Mouse (Mus musculus): Measurements from ENCODE around the gene Leng9.
A peak's percentile ranks its signal among the peaks of the same experiment; 100 is the strongest.
"Not testable (repeated sequence)": the region's sequence is repeated elsewhere in the genome, so short reads cannot be mapped to it uniquely, and the experiment has no call there.

The Leng9 gene

DNA sequence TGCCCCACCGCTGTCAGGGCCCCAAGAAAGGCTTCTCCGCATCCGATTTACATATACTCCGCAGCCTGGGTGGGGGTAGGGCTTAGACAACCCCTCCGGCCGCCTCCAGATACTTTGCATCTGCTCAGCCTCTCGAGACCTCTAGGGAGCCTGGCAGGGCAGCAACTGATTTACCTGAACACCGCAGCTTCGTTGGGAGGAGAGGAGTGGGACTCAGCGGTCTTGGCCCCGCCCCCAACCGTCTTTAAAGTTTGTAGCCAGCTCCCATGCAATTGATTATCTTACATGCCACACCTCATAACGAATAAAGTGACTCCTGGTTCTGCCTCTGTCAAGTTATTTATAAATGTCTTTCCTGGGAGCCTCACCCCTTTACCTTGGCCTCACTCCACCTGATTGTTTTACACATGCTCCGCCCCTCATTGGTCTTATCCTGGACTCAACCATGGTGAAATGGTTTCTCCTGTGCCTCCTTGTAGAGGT, at the start of gene Leng9:
Gene Leng9, minus strand, starts transcription at position 316 of the 483 bp plus-strand sequence.
- peak; percentile 55 for DNase-seq

DNA sequence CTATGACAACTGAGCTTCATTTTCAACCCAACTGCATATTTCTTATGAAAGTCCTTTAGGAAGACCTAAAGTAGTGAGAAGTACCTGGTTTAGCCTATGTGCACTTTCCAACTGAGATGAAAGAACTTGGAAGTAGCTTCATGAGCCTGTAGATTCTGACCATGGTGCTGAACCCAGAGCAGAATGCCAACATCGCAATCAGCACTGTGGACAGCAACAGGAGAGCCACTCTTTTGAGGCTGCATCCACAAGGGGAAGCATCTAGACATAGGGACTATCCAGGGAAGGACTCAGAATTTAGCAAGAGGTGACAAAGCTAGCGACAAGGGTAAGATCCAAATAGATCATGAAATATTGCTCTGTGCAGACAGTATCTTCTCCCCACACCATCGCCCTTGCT, 28.3 kb upstream of the Leng9 start:
- DNase-seq: no peak

DNA sequence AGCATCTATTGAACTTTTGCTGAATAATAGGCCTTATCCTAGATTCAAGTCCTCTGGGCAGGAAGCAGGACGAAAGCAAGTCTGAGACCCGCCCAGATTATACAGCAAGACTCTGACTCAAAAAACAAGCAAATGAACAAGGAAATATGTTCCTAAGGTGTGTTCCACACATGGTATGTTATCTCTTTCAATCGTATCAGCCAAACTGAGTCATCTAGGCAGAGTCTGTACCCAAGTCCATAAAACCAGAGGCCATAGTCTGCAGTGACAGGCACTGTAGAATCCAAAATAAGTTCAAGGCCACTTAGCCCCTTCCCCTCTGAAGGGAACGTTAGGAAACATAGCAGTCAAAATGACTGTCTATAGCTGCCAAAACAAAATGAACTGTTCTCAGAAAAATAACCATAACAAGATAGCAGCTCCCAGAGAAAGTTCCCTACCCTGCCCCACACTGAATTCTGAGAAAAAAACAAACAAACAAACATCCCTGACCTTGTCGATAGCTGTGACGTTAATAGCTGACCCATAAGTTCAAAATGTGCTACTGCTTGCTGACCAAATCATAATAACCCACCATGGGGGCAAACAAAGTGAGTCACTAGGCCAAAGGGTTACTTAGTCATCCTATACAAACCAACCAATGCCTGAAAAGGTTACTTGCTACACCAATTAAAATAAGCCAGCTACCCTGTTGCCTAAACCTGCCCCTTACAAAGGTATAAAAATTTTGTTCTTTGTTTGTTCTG, 20.2 kb upstream of the Leng9 start:
- DNase-seq: no peak

DNA sequence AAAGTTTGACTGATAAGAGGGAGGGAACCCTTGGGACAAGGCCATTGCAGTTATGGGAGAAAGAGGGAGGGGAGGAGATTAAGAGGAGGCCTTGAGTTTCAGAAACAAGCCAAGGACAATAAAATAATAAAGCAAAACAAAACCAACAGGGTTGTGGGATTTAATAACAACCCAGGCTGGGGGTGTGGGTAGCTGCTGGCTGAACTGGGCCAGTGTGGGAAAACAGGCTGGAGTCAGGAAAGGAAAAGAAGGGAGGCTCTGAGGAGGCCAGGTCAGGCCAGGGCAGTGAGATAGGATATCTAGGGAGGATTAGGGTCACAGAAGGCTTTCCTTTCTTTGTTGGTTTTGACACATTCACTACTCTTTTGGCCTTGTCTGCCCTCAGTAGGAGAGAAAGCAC, 16.9 kb upstream of the Leng9 start:
- DNase-seq: no peak

DNA sequence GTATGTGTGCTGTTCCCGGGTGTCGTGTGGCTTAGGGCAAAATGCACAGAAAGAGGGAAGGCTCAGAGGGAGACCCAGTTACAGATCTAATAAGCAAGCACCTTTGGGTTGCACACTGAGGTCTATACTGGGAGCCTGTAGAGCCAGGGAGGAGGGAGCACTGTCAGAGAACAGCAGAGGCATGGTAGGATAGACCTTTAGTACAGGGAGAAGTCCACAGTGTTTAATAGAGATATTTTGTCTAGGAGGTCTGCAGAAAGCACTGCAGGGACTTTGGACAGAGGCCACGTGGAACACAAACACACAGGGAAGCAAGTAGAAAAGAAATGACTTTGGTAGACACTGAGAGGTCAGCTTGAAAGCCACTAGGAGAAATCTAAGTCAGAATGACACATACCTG, 15.1 kb upstream of the Leng9 start:
- no peak for DNase-seq

DNA sequence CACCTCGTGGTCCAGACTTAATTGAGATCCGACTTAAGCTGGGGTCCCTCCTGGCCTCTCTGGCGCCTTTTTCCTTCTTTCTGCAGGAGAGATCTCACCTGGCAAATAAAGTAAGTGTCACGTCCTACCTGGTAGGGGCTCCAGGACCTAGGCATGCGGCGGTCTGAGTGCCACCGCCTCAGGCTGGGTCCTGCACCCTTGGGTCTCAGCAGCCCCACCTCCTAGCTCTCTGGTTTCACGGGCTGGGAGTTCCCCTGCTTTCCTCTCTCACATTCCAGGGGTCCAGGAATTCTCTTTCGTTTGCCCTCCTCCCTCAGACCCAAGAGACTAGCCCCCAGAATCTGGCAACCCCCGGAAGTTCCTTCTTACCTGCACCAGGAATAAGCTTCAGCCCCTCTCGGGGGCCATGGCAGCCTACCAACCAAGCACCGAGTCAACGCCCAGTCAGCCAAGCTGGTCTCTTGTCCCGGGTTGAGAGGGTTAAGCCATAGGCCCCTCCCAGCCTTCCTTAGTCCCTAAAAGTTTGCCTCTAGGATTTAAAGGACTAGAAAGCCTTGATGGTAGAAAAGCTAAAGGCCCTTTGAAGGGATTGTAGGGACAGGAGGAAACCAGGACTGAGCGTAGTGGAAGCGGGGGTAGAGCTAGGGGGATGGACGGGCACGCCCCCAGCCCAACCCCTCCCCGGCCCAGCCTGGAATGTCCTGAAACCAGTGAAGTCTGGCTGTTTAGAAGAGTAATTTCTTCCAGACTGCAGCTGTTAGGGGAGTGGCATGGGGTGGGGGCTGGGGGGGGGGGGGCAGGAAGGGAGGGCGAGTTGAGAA, 14.1 kb upstream of the Leng9 start, which contains the start of gene Cdc42ep5:
Gene Cdc42ep5, minus strand, starts transcription at position 771 of the 821 bp plus-strand sequence.
- DNase-seq: no peak

DNA sequence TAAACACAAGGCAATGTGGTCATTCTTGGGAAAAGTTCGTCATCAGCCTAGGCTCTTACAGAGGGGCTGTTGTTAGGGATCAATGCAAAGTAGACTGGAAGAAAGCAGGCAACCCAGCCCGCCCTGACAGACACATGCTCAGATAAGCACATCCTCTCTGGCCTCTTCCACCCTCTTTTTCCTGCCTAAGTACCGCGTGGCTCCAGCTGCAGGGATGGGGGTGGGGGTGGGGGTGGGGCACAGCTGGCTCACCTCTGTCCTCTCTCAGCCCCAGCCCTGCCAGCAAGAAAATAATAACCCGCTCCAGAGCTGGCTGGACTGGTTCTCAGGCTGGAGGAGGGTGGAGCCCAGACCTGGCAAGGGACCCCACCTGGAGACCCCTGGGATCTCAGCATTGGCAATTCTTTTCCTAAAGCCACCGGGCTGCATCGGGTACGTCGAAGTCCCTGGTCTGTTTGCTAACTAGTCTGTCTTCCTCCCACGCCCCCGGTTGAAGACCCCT, 13.4 kb upstream of the Leng9 start:
- DNase-seq: no peak

DNA sequence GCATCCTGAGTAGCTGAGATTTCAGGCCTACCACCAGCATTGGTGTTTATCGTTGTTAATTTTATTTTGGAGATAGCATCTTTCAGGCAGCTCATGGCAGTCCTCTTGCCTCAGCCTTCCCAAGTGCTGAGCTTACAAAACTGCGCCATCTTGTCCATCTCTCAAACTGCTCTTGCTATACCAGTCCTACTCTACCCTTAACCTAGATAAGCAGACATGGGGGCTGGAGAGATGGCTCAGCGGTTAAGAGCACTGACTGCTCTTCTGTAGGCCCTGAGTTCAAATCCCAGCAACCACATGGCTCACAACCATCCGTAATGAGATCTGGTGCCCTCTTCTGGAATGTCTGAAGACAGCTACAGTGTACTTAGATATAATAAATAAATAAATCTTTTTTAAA, 11.4 kb upstream of the Leng9 start:
- not testable (repeated sequence) for DNase-seq

DNA sequence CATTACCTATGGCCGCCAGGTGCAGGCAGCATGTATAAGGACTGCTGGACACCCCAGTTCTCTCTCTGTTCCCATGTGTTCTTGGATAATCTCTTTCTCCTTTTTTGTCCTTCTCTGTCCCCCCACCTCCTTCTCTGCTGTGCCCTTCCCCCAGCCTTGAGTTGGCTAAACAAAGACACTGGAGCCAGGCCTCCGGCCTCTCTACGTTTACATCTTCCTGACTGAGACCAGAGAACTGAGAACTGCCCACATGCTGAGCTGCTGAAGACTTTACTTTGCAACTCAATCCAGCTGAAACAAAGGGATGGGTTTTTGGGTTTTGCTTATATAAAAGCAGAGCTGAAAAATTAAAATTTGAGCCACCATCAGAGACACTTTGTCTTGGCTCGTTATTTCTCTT, 4.8 kb upstream of the Leng9 start:
- no peak for DNase-seq

DNA sequence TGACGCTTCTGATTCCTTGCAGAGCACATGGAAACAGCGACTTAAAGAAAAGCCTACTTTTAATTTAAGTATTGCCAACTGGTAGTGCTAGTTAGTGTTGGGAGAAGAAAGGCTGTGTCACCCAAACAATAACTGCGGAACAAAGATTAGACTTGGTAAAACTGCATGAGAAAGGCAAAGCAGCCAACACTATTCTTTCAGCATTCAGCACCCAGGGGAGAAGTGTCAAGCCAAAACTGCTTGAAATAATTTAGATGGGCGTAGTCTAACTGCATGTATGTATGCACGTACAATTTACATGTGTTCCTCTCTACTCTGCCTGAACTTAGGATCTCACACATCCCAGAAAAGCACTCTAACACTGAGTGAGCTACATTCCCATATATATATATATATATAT, 4.2 kb upstream of the Leng9 start:
- no peak for DNase-seq

DNA sequence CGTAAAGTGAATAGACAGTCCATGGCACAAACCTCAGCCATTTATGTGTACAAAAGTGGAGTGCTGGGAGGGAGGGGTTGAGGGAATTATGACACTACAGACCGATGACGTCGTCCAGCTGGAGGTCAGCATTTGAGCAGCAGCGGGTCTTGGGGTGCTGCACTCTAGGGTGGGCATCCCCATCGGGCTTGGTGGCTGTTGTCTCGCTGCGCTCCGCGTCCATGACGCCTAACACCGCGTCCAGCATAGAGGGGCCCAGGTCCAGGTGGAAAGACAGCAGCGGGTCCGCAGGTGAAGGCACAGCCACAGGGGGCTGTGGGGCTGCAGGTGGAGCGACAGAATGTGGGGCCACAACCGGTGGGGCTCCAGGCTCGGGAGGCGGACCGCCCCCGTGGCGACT, 1.1 kb upstream of the Leng9 start:
- no peak for DNase-seq

DNA sequence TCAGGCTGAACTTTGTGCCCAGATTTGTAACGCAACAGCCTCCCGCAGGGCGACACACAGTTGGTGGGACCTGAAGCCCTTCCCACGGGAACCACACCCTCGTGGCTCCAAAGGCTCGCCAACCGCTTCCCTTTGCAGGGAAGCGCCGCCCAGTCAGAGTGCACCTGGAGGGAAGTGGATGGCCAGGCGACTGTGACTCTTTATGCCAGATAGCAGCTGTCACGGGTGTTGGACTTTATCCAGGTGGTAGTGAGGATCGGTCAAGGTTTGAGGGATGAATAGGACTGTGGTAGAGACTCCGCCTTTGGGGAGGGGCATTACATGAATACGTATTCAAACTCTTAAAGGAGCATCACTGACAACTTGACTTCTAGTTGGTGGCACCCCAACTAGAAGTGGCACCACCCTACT, 642 bp upstream of the Leng9 start:
- DNase-seq: no peak

DNA sequence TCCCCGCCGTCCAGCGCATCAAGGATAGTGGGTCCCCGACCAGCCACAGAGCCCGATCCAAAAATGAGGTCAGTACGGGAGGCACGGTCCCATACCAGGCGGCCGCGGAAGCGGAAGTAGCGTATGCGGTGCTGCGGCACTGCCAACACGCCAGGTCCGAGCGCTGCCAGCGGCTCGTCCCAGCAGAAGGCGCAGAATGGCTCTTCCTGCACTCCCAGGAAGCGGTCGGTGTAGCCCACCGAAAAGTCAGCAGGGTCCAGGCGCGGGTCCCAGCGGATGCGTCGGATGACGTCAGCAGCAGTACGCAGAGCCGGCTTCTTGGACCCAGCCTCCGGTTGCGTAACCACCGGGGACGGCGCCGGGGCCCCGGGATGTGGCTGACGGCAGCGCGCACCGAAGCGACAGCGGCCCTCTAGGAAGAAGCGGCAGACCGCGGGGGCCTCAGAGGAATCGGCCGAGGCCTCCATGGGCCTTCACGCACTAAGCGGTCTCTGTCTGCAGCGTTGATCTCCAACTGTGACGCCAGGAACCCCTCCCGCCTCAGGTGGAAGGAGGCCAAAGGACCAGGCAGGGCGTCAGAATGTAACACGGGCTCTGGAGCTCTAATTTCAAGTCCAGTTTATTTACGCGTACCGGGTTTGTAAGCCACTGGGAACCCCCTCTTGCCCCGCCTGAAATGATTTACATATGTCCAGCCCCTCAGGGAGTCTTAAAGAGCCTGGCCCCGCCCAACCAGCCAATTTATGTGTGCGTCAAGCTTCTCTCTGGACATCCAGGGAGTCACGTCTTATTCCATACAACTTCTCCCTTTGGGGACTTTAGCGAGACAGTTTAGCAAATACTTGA, 742 bp downstream of the Leng9 start:
- peak; percentile 82 for DNase-seq

DNA sequence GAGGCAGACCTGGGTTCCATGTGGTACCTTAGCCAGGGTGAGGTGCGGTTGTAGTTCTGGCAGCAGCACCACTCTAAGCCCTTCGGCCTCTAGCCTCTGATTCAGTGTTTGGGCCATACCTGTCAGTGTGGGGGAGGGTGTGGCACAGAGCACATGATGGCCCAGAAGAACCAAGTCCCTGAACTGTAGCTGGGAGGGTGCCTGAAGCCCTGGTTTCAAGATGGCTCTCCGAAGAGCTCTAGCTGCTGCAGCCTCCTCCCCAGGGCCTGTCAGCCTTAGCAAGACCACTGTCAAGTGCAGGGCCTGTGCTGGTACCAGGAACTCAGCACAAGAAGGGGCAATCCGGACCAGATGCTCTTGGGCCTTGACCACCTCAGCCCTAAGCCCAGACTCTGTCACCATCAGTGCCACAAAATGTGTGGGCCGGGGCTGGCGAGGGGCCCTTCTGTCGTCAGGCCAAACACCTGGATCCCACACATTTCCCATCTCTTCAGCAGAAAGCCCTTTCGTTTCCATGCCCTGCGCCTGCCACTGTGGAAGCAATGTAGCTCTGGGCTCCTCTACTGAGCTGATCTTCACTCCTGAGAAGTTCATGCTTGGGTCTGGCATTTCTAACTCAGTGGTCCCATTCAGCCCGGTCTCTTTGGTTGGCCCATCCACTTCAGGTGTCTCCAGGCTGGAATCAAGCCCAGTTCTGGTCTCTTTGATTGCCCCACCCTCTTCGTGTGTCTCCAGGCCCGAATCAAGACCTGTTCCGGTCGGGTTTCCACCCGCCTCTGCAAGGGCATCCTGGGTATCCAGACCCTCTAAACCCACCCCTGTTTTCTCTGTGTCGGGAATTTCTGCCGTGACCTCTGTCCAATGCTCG, 1.6 kb downstream of the Leng9 start:
- DNase-seq: no peak

DNA sequence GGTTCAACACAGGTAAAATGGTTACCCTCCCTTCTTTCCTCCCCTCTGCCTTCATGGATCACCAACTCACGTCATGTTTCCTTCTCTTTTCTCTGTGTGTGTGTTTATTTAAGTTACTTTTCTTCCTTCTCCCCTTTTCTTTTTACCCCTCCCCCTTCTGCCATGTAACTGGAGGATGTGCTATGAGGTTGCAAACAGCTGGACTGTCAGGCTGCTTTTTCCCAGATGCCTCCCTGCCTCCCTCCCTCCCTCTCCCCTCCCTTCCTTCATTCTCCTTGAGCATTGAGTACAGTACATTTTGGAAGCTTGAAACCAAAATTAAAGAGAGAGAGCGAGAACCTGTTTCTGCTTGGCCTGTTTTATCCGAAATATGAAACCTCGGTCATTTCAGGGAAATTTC, 2.3 kb downstream of the Leng9 start:
- DNase-seq: no peak

DNA sequence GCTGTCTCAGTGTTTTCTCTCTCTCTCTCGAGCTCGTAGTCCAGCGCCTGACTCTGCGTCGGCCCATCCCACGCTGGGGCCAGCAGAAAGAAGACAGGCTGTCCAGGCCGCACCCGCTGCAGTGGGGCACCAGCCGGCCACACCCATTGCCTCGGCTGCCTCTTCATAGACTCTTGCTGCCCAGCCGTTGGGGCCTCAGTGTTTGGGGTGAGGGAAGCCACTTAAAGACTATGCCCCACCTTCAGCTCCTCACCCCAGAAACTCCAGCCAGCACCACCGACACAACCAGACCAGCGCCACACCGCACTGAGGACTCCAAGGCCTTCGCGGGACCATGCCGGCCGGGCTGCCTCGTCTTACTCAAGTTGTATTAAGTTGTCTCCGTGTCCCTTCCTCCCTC, 2.8 kb downstream of the Leng9 start:
- no peak for DNase-seq

DNA sequence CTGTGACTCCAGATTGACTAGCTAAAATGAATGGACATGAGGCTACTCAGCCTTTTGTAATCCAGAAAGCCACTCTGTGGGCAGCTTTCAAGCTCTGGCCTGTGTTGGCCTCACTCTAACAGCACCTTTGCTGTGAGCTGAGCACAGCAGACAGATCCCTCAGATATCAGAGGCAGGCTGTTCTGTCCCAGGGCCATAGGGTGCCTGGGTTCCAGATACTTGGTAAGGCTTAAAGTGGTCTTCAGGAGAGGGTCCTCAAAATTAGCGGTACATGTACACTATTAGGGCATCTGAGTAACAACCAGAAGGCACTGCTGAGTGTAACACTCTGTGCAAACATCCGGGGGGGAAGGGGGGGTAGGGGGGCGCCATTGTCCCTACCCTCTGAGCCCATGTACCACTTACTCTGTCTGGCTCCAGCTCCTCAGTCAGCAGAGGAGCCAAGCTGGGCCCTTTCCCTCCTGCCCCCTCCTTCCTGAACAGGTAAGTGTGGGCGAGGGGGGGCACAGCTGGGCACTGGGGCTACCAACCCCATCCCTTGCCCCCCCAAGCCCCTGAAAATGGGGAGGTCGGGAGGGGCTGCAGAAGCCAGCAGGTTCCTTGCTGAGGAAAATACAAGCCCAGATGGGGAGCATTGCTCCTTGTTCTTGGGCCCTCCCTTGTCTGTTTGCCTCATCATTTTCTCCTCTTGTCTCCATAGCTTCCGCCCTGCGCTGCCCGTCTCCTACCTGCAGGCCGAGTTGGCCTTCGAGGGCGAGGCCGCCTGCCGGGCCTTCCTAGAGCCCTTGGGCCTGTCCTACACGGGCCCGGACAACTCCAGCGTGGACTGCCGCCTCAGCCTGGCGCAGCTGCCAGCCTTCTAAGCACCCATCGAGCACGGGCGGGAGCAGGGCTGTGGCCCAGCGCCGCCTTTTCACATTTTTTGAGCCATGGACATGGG, 3.7 kb downstream of the Leng9 start:
- DNase-seq: no peak

DNA sequence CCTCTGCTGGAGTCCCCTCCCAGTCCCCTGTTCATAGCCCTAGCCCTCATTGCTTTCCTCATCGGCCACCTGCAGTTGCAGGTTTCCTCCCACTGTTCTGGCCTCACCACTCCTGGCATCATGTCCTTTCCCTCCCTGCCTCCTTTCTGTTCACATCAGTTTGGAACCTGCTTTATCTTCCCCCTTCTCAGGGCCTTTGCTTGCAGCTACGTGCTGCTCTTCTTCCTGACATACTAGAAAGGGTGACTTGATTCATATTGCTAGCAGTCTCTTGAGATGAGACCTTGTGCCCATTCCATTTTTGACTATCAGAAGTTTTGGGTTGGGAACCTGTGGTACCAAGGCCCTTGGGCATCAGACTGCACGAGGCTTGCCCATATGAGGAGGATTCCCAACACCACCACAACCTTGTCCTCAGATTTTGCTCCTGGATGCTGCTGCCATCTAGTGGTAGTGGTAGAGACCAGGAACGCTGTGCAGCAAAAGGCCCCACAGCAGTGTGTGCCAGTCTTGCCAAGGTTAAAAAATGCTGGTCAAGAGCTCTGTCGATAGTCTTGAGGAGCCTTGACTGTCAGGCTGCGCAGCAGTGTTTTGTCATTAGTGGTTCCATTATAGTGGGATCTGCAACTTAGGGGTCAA, 4.5 kb downstream of the Leng9 start:
- peak; percentile 62 for DNase-seq

DNA sequence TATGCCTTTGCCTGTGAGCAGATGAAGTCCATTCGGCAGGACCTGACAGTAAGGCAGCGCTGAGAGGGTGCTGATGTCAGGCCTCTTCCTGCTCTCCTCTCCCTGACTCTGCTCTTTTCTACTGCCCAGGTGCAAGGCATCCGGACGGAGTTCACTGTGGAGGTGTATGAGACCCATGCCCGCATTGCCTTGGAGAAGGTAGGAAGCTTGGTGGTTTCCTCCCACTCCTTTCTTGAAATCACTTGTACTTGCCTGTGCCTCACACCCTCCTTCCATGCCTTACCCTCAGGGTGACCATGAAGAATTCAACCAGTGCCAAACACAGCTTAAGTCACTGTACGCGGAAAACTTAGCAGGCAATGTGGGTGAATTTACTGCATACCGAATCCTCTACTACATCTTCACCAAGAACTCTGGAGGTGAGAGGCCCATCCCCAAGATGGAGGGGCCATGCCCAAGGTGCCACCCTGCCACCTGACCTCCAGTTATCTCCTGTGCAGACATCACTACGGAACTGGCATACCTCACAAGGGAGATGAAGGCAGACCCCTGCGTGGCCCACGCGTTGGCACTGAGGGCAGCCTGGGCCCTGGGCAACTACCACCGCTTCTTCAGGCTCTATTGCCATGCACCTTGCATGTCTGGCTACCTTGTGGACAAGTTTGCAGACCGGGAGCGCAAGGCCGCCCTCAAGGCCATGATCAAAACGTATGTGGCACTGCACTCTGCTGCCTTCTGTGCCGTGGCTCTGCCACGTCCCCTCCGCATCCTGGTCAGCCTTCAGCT, 5.2 kb downstream of the Leng9 start:
- no peak for DNase-seq
